Mouse (Mus musculus): Measurements from ENCODE around the gene Med13l. TPM values are rescaled to one million over a fixed set of nuclear protein-coding genes. Genes with fewer than 3 reads are reported as not detected.

The Med13l gene
- total and polyA plus RNA-seq, 2 experiments: 4.2 to 5.0 TPM

GRCm38 (mm10) chr5:118535130-118535529, 25.3 kb upstream of the Med13l start:
- Histone ChIP-seq H3K4me1 (ENCODE audit: control insufficient read depth, insufficient read depth, low read length) (no peaks in the 10 kb centered on the region), H3K27me3 (ENCODE audit: control insufficient read depth, insufficient read depth, low read length) (0 out of 2 replicates have a peak, but pooled peaks cover 2% of the 10 kb centered on the region)
- TF ChIP-seq CTCF (IDR thresholded peaks at IDR 0.05; ENCODE audit: low read depth, low read length) (no peak), POLR2A (IDR thresholded peaks at IDR 0.05; ENCODE audit: extremely low read depth, insufficient read depth, low read length) (no peak)

GRCm38 (mm10) chr5:118538487-118538886, 22.0 kb upstream of the Med13l start:
- no peak for DNase-seq (ENCODE audit: extremely low read depth, low read depth, low spot score)
- 77% methylated on average over 5 of the region's 5 CpGs for WGBS
- Histone ChIP-seq H3K4me3 (ENCODE audit: insufficient read depth, low read depth, low read length) (no peak overlapping the region), H3K27me3 (ENCODE audit: control insufficient read depth, insufficient read depth, low read length) (no peaks in the 10 kb centered on the region), H3K27ac (replicated peaks; ENCODE audit: insufficient read depth, low read depth, low read length) (no peak overlapping the region), H3K79me2 (ENCODE audit: control insufficient read depth, insufficient read depth, low read length) (no peaks in the 10 kb centered on the region), H3K9ac (ENCODE audit: low read depth, low read length) (no peak overlapping the region), H3K4me1 (ENCODE audit: control insufficient read depth, insufficient read depth, low read length) (no peaks in the 10 kb centered on the region), H3K36me3 (ENCODE audit: control insufficient read depth, insufficient read depth, low read length) (no peaks in the 10 kb centered on the region)
- TF ChIP-seq POLR2A (IDR thresholded peaks at IDR 0.05; ENCODE audit: extremely low read depth, insufficient read depth, low read length) (no peak), CTCF (IDR thresholded peaks at IDR 0.05; ENCODE audit: low read depth, low read length) (no peak)

More at GRCm38 (mm10) chr5:118535130-118535529, 25.3 kb upstream of the Med13l start:
- WGBS: 56% methylated on average over 8 of the region's 8 CpGs
- no peak overlapping the region for H3K27ac ChIP-seq (replicated peaks; ENCODE audit: insufficient read depth, low read depth, low read length)
- H3K36me3 ChIP-seq (ENCODE audit: control insufficient read depth, insufficient read depth, low read length): no peaks in the 10 kb centered on the region
- no peaks in the 10 kb centered on the region for H3K79me2 ChIP-seq (ENCODE audit: control insufficient read depth, insufficient read depth, low read length)
- no peak overlapping the region for H3K9ac ChIP-seq (ENCODE audit: low read depth, low read length)
- no peak overlapping the region for H3K4me3 ChIP-seq (ENCODE audit: insufficient read depth, low read depth, low read length)
- no peak for DNase-seq (ENCODE audit: extremely low read depth, low read depth, low spot score)

- Histone ChIP-seq H3K9ac (ENCODE audit: low read depth, low read length) (no peak overlapping the region), H3K27ac (replicated peaks; ENCODE audit: insufficient read depth, low read depth, low read length) (no peak overlapping the region), H3K4me3 (ENCODE audit: insufficient read depth, low read depth, low read length) (no peak overlapping the region), H3K79me2 (ENCODE audit: control insufficient read depth, insufficient read depth, low read length) (no peaks in the 10 kb centered on the region), H3K4me1 (ENCODE audit: control insufficient read depth, insufficient read depth, low read length) (no peaks in the 10 kb centered on the region), H3K27me3 (ENCODE audit: control insufficient read depth, insufficient read depth, low read length) (no peaks in the 10 kb centered on the region), H3K36me3 (ENCODE audit: control insufficient read depth, insufficient read depth, low read length) (no peaks in the 10 kb centered on the region)
- no peak for TF ChIP-seq CTCF (IDR thresholded peaks at IDR 0.05; ENCODE audit: low read depth, low read length)
- TF ChIP-seq POLR2A (IDR thresholded peaks at IDR 0.05; ENCODE audit: extremely low read depth, insufficient read depth, low read length): no peak
- WGBS: 93% methylated on average over 2 of the region's 2 CpGs
- no peak for DNase-seq (ENCODE audit: extremely low read depth, low read depth, low spot score)
Observed at GRCm38 (mm10) chr5:118543816-118544215, 16.7 kb upstream of the Med13l start.

- Histone ChIP-seq H3K4me3 (ENCODE audit: insufficient read depth, low read depth, low read length) (no peak overlapping the region), H3K27ac (replicated peaks; ENCODE audit: insufficient read depth, low read depth, low read length) (no peak overlapping the region), H3K79me2 (ENCODE audit: control insufficient read depth, insufficient read depth, low read length) (no peaks in the 10 kb centered on the region), H3K9ac (ENCODE audit: low read depth, low read length) (no peak overlapping the region), H3K4me1 (ENCODE audit: control insufficient read depth, insufficient read depth, low read length) (no peaks in the 10 kb centered on the region), H3K27me3 (ENCODE audit: control insufficient read depth, insufficient read depth, low read length) (no peaks in the 10 kb centered on the region), H3K36me3 (ENCODE audit: control insufficient read depth, insufficient read depth, low read length) (no peaks in the 10 kb centered on the region)
- WGBS: 80% methylated on average over 5 of the region's 5 CpGs
- no peak for DNase-seq (ENCODE audit: extremely low read depth, low read depth, low spot score)
- no peak for TF ChIP-seq CTCF (IDR thresholded peaks at IDR 0.05; ENCODE audit: low read depth, low read length)
- no peak for TF ChIP-seq POLR2A (IDR thresholded peaks at IDR 0.05; ENCODE audit: extremely low read depth, insufficient read depth, low read length)
Observed at GRCm38 (mm10) chr5:118550493-118550892, 10.0 kb upstream of the Med13l start.

GRCm38 (mm10) chr5:118553290-118553689, 7.2 kb upstream of the Med13l start:
- Histone ChIP-seq H3K27ac (replicated peaks; ENCODE audit: insufficient read depth, low read depth, low read length) (no peak overlapping the region), H3K9ac (ENCODE audit: low read depth, low read length) (no peak overlapping the region), H3K79me2 (ENCODE audit: control insufficient read depth, insufficient read depth, low read length) (no peaks in the 10 kb centered on the region), H3K4me1 (ENCODE audit: control insufficient read depth, insufficient read depth, low read length) (no peaks in the 10 kb centered on the region), H3K4me3 (ENCODE audit: insufficient read depth, low read depth, low read length) (no peak overlapping the region), H3K36me3 (ENCODE audit: control insufficient read depth, insufficient read depth, low read length) (no peaks in the 10 kb centered on the region), H3K27me3 (ENCODE audit: control insufficient read depth, insufficient read depth, low read length) (no peaks in the 10 kb centered on the region)
- DNase-seq (ENCODE audit: extremely low read depth, low read depth, low spot score): no peak
- TF ChIP-seq CTCF (IDR thresholded peaks at IDR 0.05; ENCODE audit: low read depth, low read length) (no peak), POLR2A (IDR thresholded peaks at IDR 0.05; ENCODE audit: extremely low read depth, insufficient read depth, low read length) (no peak)

- no peak overlapping the region for H3K4me3 ChIP-seq (ENCODE audit: insufficient read depth, low read depth, low read length)
- no peak for DNase-seq (ENCODE audit: extremely low read depth, low read depth, low spot score)
Observed at GRCm38 (mm10) chr5:118555305-118555704, 5.2 kb upstream of the Med13l start.

More at GRCm38 (mm10) chr5:118555305-118555704, 5.2 kb upstream of the Med13l start:
- TF ChIP-seq CTCF (IDR thresholded peaks at IDR 0.05; ENCODE audit: low read depth, low read length) (0 out of 2 replicates have a peak, but pooled peaks have one; percentile 21), POLR2A (IDR thresholded peaks at IDR 0.05; ENCODE audit: extremely low read depth, insufficient read depth, low read length) (no peak)
- Histone ChIP-seq H3K27ac (replicated peaks; ENCODE audit: insufficient read depth, low read depth, low read length) (no peak overlapping the region), H3K79me2 (ENCODE audit: control insufficient read depth, insufficient read depth, low read length) (no peaks in the 10 kb centered on the region), H3K4me1 (ENCODE audit: control insufficient read depth, insufficient read depth, low read length) (no peaks in the 10 kb centered on the region), H3K9ac (ENCODE audit: low read depth, low read length) (no peak overlapping the region), H3K27me3 (ENCODE audit: control insufficient read depth, insufficient read depth, low read length) (no peaks in the 10 kb centered on the region), H3K36me3 (ENCODE audit: control insufficient read depth, insufficient read depth, low read length) (no peaks in the 10 kb centered on the region)
- 98% methylated on average over 4 of the region's 4 CpGs for WGBS

All from liver, adult 2 months (tissue).